Mouse (Mus musculus) neural tube, embryonic 12.5 days (tissue): ENCODE data around the gene Snapc2. TPM values are rescaled to one million over a fixed set of nuclear protein-coding genes. Genes with fewer than 3 reads are reported as not detected.

ENCODE experiments used
- ATAC-seq: fragments of 200-750 bp; cut with Nextera tagmentation; 2 replicates; pipeline ENCODE4 v1.8.0; 2017; ENCODE audit warnings: low read depth, mild to moderate bottlenecking, moderate TSS enrichment, moderate library complexity; ENCODE audit not compliant: low FRiP score
- H3K27ac ChIP-seq: fragments of 300-500 bp; sonication (generic); 2 replicates; pipeline ENCODE4 v1.5.1; 2016
- H3K27me3 ChIP-seq: fragments of 300-500 bp; sonication (generic); replicated peaks from 2 replicates; pipeline ENCODE4 v1.6.1; 2016; ENCODE audit warnings: mild to moderate bottlenecking
- H3K36me3 ChIP-seq: fragments of 300-500 bp; sonication (generic); 2 replicates; pipeline ENCODE4 v1.6.1; 2016; ENCODE audit warnings: mild to moderate bottlenecking
- H3K4me1 ChIP-seq: fragments of 300-500 bp; sonication (generic); 2 replicates; pipeline ENCODE4 v1.6.1; 2016
- H3K4me2 ChIP-seq: fragments of 300-500 bp; sonication (generic); replicated peaks from 2 replicates; pipeline ENCODE4 v1.6.1; 2016; ENCODE audit warnings: mild to moderate bottlenecking
- H3K4me3 ChIP-seq: fragments of 300-500 bp; sonication (generic); 2 replicates; pipeline ENCODE4 v1.5.1; 2016
- H3K9ac ChIP-seq: fragments of 300-500 bp; sonication (generic); 2 replicates; pipeline ENCODE4 v1.6.1; 2016; ENCODE audit warnings: mild to moderate bottlenecking
- H3K9me3 ChIP-seq: fragments of 300-500 bp; sonication (generic); 2 replicates; pipeline ENCODE4 v1.6.1; 2016; ENCODE audit warnings: mild to moderate bottlenecking
- WGBS: fragments of 180-500 bp; shearing (Covaris S2); methylation state at CpG from one replicate; pipeline ENCODE4 v1.1.7; 2016; 5-methylcytosine and 5-hydroxymethylcytosine counted together
- polyA plus RNA-seq: library from polyadenylated mRNA; unstranded; fragments of >200 nt; fragmentation: Nextera tagmentation; extraction: Ambion mirVana; gene quantifications from 2 replicates; pipeline ENCODE4 v1.2.1, GENCODE M21; 2016

Gene Snapc2
- polyA plus RNA-seq, 1 experiment from 2014 or later: 63.2 TPM

GRCm38 (mm10) chr8:4216791-4217621 lies 35.9 kb upstream of the Snapc2 start, which contains the start of gene Prr36:
Prr36 (minus strand) TSS chr8:4217459.
- 1% methylated on average over 44 of the region's 44 CpGs for WGBS
- H3K27me3 ChIP-seq: peaks cover 11% of the 10 kb centered on the region; the same call in 1 of the 2 replicates
- peak within 1 kb of the TSS; percentile 62 for H3K4me3 ChIP-seq
- H3K4me1 ChIP-seq: peaks cover 40% of the 10 kb centered on the region
- H3K36me3 ChIP-seq: peaks cover 7% of the 10 kb centered on the region; the same call in 1 of the 2 replicates
- peak; percentile 93 for ATAC-seq
- H3K9ac ChIP-seq: peak within 1 kb of the TSS; percentile 86
- H3K4me2 ChIP-seq: peak within 1 kb of the TSS; percentile 87
- no peaks in the 10 kb centered on the region for H3K9me3 ChIP-seq
- peak within 1 kb of the TSS; percentile 63; the same call in 1 of the 2 replicates for H3K27ac ChIP-seq

DNA sequence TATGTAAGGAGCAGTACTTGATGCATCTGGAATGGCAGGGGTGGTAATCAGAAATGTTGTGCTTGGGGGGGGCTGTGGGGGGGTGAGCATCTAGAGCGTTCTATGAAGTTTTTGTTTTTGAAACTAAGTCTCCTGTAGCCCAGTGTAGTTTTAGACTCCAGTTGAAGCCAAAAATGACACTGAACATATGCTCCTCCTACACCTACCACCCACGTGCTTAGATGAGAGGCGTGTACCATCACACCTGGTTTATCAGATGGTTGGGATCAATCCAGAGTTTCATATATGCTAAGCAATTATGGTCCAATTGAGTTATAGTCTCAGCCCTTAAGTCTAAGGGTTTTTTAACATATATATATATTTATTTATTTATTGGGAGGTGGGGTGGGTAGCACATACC lies 33.3 kb upstream of the Snapc2 start:
- WGBS: 88% methylated on average over 3 of the region's 3 CpGs
- Histone ChIP-seq H3K4me3 (no peak overlapping the region), H3K27me3 (0 out of 2 replicates have a peak, but pooled peaks cover 7% of the 10 kb centered on the region), H3K4me2 (no peak overlapping the region), H3K9me3 (no peaks in the 10 kb centered on the region), H3K27ac (no peak overlapping the region), H3K4me1 (peaks cover 19% of the 10 kb centered on the region), H3K9ac (no peak overlapping the region), H3K36me3 (peaks cover 2% of the 10 kb centered on the region; the same call in 1 of the 2 replicates)
- ATAC-seq: no peak

DNA sequence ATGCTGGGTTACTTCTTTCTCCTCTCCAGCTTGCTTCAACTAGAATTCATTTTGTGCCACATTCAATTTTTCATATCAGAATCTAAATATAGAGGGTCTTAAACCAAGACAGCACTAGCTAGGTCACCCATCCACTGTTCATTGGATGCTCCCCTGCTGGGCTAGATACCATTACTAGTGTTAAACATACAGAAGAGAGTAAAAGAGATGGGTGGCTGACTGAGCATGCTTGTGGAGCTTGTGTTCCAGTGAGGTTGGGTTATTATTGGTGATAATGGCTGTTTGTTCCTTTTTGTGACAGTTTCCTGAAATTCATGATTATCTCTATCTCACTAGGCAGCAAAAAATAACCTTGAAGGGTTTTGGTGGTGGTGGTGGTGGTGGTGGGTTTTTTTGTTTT lies 30.8 kb upstream of the Snapc2 start:
- H3K9me3 ChIP-seq: no peaks in the 10 kb centered on the region
- H3K4me2 ChIP-seq: no peak overlapping the region
- peaks cover 14% of the 10 kb centered on the region for H3K27me3 ChIP-seq
- no peak overlapping the region for H3K4me3 ChIP-seq
- no peak overlapping the region for H3K9ac ChIP-seq
- H3K4me1 ChIP-seq: peaks cover 6% of the 10 kb centered on the region
- no peak overlapping the region for H3K27ac ChIP-seq
- ATAC-seq: no peak
- no peaks in the 10 kb centered on the region for H3K36me3 ChIP-seq

- WGBS: 29% methylated on average over 4 of the region's 4 CpGs
- no peak for ATAC-seq
- Histone ChIP-seq H3K4me2 (peak overlapping the region; percentile 51), H3K9me3 (no peaks in the 10 kb centered on the region), H3K27me3 (peaks cover 25% of the 10 kb centered on the region), H3K4me3 (no peak overlapping the region), H3K27ac (no peak overlapping the region), H3K36me3 (no peaks in the 10 kb centered on the region), H3K9ac (no peak overlapping the region), H3K4me1 (peaks cover 6% of the 10 kb centered on the region)
Measured at GRCm38 (mm10) chr8:4226323-4226722, 26.6 kb upstream of the Snapc2 start.

GRCm38 (mm10) chr8:4226739-4227347 lies 26.0 kb upstream of the Snapc2 start, which contains the start of gene Lrrc8e:
Lrrc8e (plus strand) TSS chr8:4226827.
- H3K27me3 ChIP-seq: peaks cover 25% of the 10 kb centered on the region
- H3K4me3 ChIP-seq: 0 out of 2 replicates have a peak within 1 kb of the TSS, but pooled peaks have one; percentile 7
- H3K9ac ChIP-seq: no peak within 1 kb of the TSS
- 6% methylated on average over 33 of the region's 33 CpGs for WGBS
- no peak for ATAC-seq
- no peaks in the 10 kb centered on the region for H3K9me3 ChIP-seq
- H3K36me3 ChIP-seq: no peaks in the 10 kb centered on the region
- H3K27ac ChIP-seq: no peak within 1 kb of the TSS
- peaks cover 6% of the 10 kb centered on the region for H3K4me1 ChIP-seq
- H3K4me2 ChIP-seq: peak within 1 kb of the TSS; percentile 51

DNA sequence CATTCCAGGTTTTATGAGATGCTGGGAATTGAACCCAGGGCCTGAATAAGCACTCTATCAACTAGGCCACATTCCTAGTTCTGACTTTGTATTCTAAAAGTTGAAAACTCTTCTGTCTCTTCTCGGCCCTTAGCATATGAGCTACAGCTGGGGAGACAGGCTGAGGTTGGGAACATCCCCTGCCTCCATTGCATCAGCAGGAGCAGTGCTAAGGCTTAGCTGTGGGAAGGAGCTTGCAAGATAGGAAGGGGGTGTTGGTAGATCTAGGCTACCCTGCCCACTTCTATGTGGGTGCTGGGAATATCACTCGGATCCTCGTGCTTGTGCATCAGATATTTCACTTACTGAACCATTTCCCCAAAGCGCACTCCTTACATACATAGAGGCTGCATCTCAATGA lies 25.0 kb upstream of the Snapc2 start:
- no peaks in the 10 kb centered on the region for H3K36me3 ChIP-seq
- H3K27ac ChIP-seq: no peak overlapping the region
- H3K9ac ChIP-seq: no peak overlapping the region
- no peak overlapping the region for H3K4me3 ChIP-seq
- peaks cover 6% of the 10 kb centered on the region for H3K4me1 ChIP-seq
- no peak for ATAC-seq
- peaks cover 25% of the 10 kb centered on the region for H3K27me3 ChIP-seq
- no peaks in the 10 kb centered on the region for H3K9me3 ChIP-seq
- 91% methylated on average over 4 of the region's 4 CpGs for WGBS
- H3K4me2 ChIP-seq: no peak overlapping the region

DNA sequence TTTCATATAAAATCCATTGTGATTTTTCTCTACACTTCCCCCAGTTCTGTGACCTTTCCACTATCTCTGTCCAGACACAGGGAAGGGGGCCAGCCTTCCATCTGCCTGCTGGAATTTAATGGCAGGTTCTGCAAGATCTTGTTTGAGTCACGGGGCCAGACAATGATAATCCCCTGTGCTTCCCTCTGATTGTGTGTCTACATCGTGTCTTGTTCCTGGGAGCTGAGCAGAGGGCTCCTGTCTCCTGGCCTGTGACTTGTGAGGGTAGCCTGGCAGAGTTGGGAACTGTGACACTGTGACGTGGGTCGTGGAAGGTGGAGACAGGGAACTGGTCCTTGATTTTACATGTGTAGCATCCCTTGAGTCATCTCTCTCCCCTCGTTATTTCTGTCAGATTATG lies 23.1 kb upstream of the Snapc2 start:
- 76% methylated on average over 5 of the region's 5 CpGs for WGBS
- H3K9ac ChIP-seq: no peak overlapping the region
- no peaks in the 10 kb centered on the region for H3K36me3 ChIP-seq
- no peak overlapping the region for H3K4me2 ChIP-seq
- no peak for ATAC-seq
- peaks cover 6% of the 10 kb centered on the region for H3K4me1 ChIP-seq
- H3K9me3 ChIP-seq: no peaks in the 10 kb centered on the region
- H3K27ac ChIP-seq: no peak overlapping the region
- no peak overlapping the region for H3K4me3 ChIP-seq
- H3K27me3 ChIP-seq: peaks cover 25% of the 10 kb centered on the region

DNA sequence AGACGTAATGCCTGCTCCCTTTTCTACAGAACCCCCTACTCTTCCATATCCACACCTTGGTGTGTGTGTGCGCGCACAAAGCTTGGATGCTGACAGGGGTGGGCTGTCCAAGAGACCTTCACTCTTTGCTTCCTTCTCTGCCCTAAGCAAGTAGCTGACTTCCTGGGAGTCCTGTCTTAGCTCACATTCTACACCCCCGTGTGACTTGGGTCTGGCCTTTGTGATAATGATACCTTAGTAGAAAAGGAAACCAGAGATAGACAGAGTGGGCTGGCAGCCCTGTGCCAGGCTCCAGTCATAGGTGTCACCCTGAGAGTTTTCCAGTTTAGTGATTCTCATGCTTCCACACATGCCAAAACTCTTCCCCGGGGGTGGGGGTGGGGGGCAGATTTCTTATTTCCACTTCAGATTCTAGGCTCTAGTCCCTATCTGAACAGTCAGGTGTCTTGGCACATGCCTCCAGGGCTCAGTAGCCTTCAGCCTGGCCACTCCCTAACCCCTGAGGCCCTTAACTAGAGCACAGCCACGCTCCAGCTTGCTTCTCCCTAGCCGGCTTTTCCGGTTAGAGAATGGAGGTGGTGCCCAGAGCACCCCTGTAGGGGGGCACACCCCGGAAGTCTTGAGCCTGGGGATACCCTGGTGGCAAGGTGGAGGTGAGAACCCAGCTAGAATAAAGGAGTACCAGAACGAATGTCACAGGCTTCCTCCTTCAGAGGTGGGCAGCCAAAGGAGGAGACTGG lies 22.1 kb upstream of the Snapc2 start:
- peaks cover 6% of the 10 kb centered on the region for H3K4me1 ChIP-seq
- 62% methylated on average over 10 of the region's 10 CpGs for WGBS
- no peak overlapping the region for H3K27ac ChIP-seq
- no peak overlapping the region for H3K4me3 ChIP-seq
- no peak overlapping the region for H3K9ac ChIP-seq
- H3K27me3 ChIP-seq: peaks cover 25% of the 10 kb centered on the region
- no peak for ATAC-seq
- H3K36me3 ChIP-seq: no peaks in the 10 kb centered on the region
- no peaks in the 10 kb centered on the region for H3K9me3 ChIP-seq
- H3K4me2 ChIP-seq: no peak overlapping the region

DNA sequence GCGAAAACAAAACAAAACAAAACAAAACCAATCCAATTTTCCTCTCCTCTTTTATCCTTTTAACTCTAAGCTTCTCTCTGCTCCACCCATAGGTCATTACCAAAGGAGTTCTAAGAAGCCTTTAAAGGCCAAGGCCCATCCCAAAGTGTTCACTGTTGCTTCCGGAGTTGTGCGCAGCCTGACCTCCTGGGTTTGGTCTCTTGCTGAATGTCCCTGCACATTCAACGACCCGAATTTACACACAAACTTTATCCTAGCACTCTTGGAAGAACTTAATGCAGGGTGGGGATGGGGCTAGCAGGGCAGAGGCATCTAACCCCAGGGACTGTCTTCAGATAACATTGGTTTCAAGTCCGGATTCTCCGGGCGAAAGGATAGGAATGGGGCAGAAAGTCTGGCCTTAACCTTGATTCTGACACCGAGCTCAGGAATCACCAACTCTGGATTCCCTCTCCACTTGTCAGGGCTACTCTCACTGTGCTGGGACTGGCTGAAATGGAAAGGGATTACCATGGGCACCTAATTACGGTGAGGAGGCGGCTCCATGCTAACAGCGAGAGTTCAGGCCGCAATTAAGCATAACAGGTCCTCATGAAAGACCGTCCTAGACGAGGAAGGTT lies 15.0 kb upstream of the Snapc2 start:
- Histone ChIP-seq H3K4me1 (peaks cover 19% of the 10 kb centered on the region), H3K36me3 (peaks cover 14% of the 10 kb centered on the region), H3K4me2 (peak overlapping the region; percentile 92), H3K27me3 (0 out of 2 replicates have a peak, but pooled peaks cover 4% of the 10 kb centered on the region), H3K9me3 (no peaks in the 10 kb centered on the region), H3K27ac (peak overlapping the region; percentile 76), H3K4me3 (peak overlapping the region; percentile 80), H3K9ac (peak overlapping the region; percentile 58)
- peak; percentile 36; the same call in 1 of the 2 replicates for ATAC-seq
- WGBS: 20% methylated on average over 15 of the region's 15 CpGs

- WGBS: under 1% methylated on average over 60 of the region's 71 CpGs
- peak; percentile 94 for ATAC-seq
- H3K27me3 ChIP-seq: 0 out of 2 replicates have a peak, but pooled peaks cover 4% of the 10 kb centered on the region
- H3K27ac ChIP-seq: peak within 1 kb of the TSS; percentile 76
- H3K9ac ChIP-seq: peak within 1 kb of the TSS; percentile 73
- no peaks in the 10 kb centered on the region for H3K9me3 ChIP-seq
- H3K4me3 ChIP-seq: peak within 1 kb of the TSS; percentile 80
- H3K36me3 ChIP-seq: peaks cover 21% of the 10 kb centered on the region
- H3K4me1 ChIP-seq: peaks cover 19% of the 10 kb centered on the region
- peak within 1 kb of the TSS; percentile 92 for H3K4me2 ChIP-seq
Measured at GRCm38 (mm10) chr8:4238434-4239192, 14.3 kb upstream of the Snapc2 start, which contains the start of the genes Map2k7 and Gm49320. Map2k7 (plus strand) TSS chr8:4238740. Gm49320 (plus strand) TSS chr8:4238865.
